Mouse (Mus musculus) liver, embryonic 14.5 days (tissue): ENCODE data around the gene Ppp1r12a.

Experiments used
- CTCF ChIP-seq: IDR thresholded peaks from 2 replicates; pipeline ENCODE4 v1.5.1; 2016; ENCODE audit warnings: antibody characterized with exemption, low read depth, control low read depth
- EP300 ChIP-seq: IDR thresholded peaks from 2 replicates; pipeline ENCODE4 v1.6.1; 2016; ENCODE audit warnings: antibody characterized with exemption, low read depth

DNA sequence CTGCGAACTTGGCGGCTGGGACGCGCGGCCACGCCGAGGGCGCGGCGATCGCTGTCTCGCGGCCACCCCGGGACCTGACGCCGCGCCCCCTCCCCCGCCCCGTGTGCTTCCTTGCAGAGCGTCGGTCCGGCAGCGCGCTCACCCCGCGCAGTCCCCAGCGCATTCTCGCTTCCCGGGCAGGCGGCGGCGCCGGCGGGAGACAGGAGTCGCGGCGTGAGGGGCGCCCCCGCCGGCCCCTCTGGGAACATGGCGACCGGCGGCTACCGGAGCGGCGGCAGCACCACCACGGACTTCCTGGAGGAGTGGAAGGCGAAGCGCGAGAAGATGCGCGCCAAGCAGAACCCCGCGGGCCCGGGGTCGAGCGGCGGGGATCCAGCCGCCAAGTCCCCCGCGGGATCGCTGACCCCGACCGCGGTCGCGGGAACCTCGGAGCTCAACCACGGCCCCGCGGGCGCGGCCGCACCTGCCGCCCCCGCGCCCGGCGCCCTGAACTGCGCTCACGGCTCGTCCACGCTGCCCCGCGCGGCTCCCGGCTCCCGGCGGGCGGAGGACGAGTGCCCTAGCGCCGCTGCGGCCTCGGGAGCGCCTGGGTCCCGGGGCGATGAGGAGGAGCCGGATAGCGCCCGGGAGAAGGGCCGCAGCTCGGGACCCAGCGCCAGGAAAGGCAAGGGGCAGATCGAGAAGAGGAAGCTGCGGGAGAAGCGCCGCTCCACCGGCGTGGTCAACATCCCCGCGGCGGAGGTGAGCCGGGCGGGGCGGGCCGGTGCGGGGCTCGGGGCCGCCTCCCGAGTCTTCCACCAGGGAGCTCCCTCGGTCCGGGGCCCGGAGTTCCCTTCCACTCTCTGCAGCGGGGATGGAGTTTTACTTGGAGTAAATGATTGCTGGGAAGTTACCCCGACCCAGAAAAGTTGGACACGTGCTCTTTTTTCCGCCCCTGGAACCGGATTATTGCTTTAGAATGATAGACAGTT, 170.9 kb downstream of the Ppp1r12a start:
- TF ChIP-seq CTCF, result no peak; the same call in 1 of the 2 replicates
- no peak for TF ChIP-seq EP300
